8 mouse cellular contexts compared by ENCODE assay signal in genomic region chr10:80741634-80742179, GRCm38 (mm10). TPM values are rescaled to one million over a fixed set of nuclear protein-coding genes. Genes with fewer than 3 reads are reported as not detected.
A peak's percentile ranks its signal among the peaks of the same experiment; 100 is the strongest.
DNase-seq lines count a peak whose midpoint lies in the region; ATAC-seq and TF ChIP-seq lines count a peak whose summit lies in the region.

No protein-coding gene starts in this region.

- peak overlapping the region; percentile 89 for H3K9ac ChIP-seq in ES-E14 (ENCODE audit: insufficient read depth, low read depth, low read length, poor library complexity, severe bottlenecking)
- H3K9ac ChIP-seq in limb, embryonic 13.5 days: peak overlapping the region; percentile 97
- peak overlapping the region; percentile 96 for H3K9ac ChIP-seq in stomach, embryonic 14.5 days (replicated peaks; ENCODE audit: low read depth, low read length)

- H3K27ac ChIP-seq in ES-E14 (ENCODE audit: insufficient read depth, low read depth, low read length, poor library complexity, severe bottlenecking): peak overlapping the region; percentile 32; the same call in 1 of the 2 replicates
- H3K27ac ChIP-seq in limb, embryonic 13.5 days: peak overlapping the region; percentile 74; the same call in 1 of the 2 replicates
- peak overlapping the region; percentile 67 for H3K27ac ChIP-seq in stomach, embryonic 14.5 days (ENCODE audit: low read length)

- no peaks in the 10 kb centered on the region for H3K9me3 ChIP-seq in ES-E14 (ENCODE audit: control insufficient read depth, insufficient read depth, low read depth, low read length)
- H3K9me3 ChIP-seq in erythroblast, embryonic 14.5 days (ENCODE audit: control insufficient read depth, low read length): no peaks in the 10 kb centered on the region; the same call in 1 of the 2 replicates
- H3K9me3 ChIP-seq in limb, embryonic 13.5 days: no peaks in the 10 kb centered on the region
- H3K9me3 ChIP-seq in stomach, embryonic 14.5 days (ENCODE audit: control insufficient read depth, low read depth, low read length): no peaks in the 10 kb centered on the region

- in situ Hi-C loops in ES-E14 (cut with MboI; ENCODE audit: low sequenced_read_pairs in 2 of 2, unreplicated experiment in 2 of 2): no loop called here

- H3K4me2 ChIP-seq in limb, embryonic 13.5 days (replicated peaks): peak overlapping the region; percentile 99
- H3K4me2 ChIP-seq in stomach, embryonic 14.5 days (replicated peaks; ENCODE audit: low read depth, low read length): peak overlapping the region; percentile 99

- no peaks in the 10 kb centered on the region for H3K27me3 ChIP-seq in erythroblast, embryonic 14.5 days (ENCODE audit: control insufficient read depth)
- H3K27me3 ChIP-seq in limb, embryonic 13.5 days: no peaks in the 10 kb centered on the region
- no peaks in the 10 kb centered on the region for H3K27me3 ChIP-seq in stomach, embryonic 14.5 days (ENCODE audit: control insufficient read depth, insufficient read depth, low read length)

- DNase-seq in kidney, adult 9 months: peak; percentile 37
- DNase-seq in kidney, postnatal 4 days: no peak
- DNase-seq in ES-E14 (ENCODE audit: low read depth, low spot score): no peak
- DNase-seq in cerebellum, adult 9-11 months: no peak
- no peak for DNase-seq in left cerebral cortex, adult 8-10 months (ENCODE audit: low spot score in 2 of 2)

- peaks cover 4% of the 10 kb centered on the region; the same call in 1 of the 2 replicates for H3K36me3 ChIP-seq in ES-E14 (ENCODE audit: control insufficient read depth, insufficient read depth, low read length, poor library complexity, severe bottlenecking)
- H3K36me3 ChIP-seq in erythroblast, embryonic 14.5 days (ENCODE audit: control insufficient read depth): peaks cover 30% of the 10 kb centered on the region
- peaks cover 23% of the 10 kb centered on the region for H3K36me3 ChIP-seq in limb, embryonic 13.5 days
- H3K36me3 ChIP-seq in stomach, embryonic 14.5 days (ENCODE audit: control insufficient read depth, insufficient read depth, low read length): peaks cover 5% of the 10 kb centered on the region; the same call in 1 of the 2 replicates

- no peak for ATAC-seq in limb, embryonic 13.5 days (ENCODE audit: low FRiP score, low read depth)
- no peak for ATAC-seq in stomach, embryonic 14.5 days (ENCODE audit: insufficient number of reproducible peaks, insufficient read depth, low FRiP score, low read depth)

- 0% methylated on average over 42 of the region's 46 CpGs for WGBS in limb, embryonic 13.5 days
- WGBS in stomach, embryonic 14.5 days: under 1% methylated on average over 46 of the region's 46 CpGs

- H3K4me3 ChIP-seq in ES-E14 (ENCODE audit: insufficient read depth in 1 of 2, low read depth in 1 of 2, low read length in 2 of 2, poor library complexity in 1 of 2, severe bottlenecking in 1 of 2): peak overlapping the region; percentile 90 to 94
- H3K4me3 ChIP-seq in erythroblast, embryonic 14.5 days (replicated peaks): peak overlapping the region; percentile 79
- H3K4me3 ChIP-seq in limb, embryonic 13.5 days: peak overlapping the region; percentile 97
- peak overlapping the region; percentile 99 for H3K4me3 ChIP-seq in stomach, embryonic 14.5 days (ENCODE audit: low read depth, low read length)

- H3K4me1 ChIP-seq in ES-E14 (ENCODE audit: control insufficient read depth in 2 of 2, insufficient read depth in 2 of 2, low read length in 2 of 2, poor library complexity in 1 of 2): peaks cover 5 to 8% of the 10 kb centered on the region in 2 experiments; a peak in 3 of 4 replicates
- peaks cover 65% of the 10 kb centered on the region for H3K4me1 ChIP-seq in erythroblast, embryonic 14.5 days (ENCODE audit: control insufficient read depth)
- H3K4me1 ChIP-seq in limb, embryonic 13.5 days: peaks cover 30% of the 10 kb centered on the region
- H3K4me1 ChIP-seq in stomach, embryonic 14.5 days (ENCODE audit: control insufficient read depth, insufficient read depth, low read length): peaks cover 25% of the 10 kb centered on the region

TF ChIP-seq in ES-E14, 5 proteins besides CTCF, POLR2A, EP300 and RAD21:
- TF ChIP-seq ZNF384 (IDR thresholded peaks at IDR 0.05; ENCODE audit: low read depth, low read length): no peak
- TF ChIP-seq MAFK (IDR thresholded peaks at IDR 0.05; ENCODE audit: insufficient read depth, low read depth, low read length): no peak
- no peak for TF ChIP-seq HCFC1 (IDR thresholded peaks at IDR 0.05; ENCODE audit: borderline replicate concordance, insufficient read depth, low read length)
- no peak for TF ChIP-seq ZC3H11A (IDR thresholded peaks at IDR 0.05; ENCODE audit: borderline replicate concordance, low read depth, low read length)
- no peak for TF ChIP-seq CHD2 (IDR thresholded peaks at IDR 0.05; ENCODE audit: low read depth, low read length)

RNA-seq across cellular contexts. Expression of gene Ap3d1, which starts 0.4 kb away (rescaled TPM):
- 74.8 and 106 TPM in 2 replicates for total RNA-seq in ES-E14 (2012; rRNA removed)
- polyA plus RNA-seq in erythroblast, embryonic 14.5 days (2012): 2.5 and 2.6 TPM in 2 replicates
- polyA plus RNA-seq in limb, embryonic 13.5 days (2015; fragmentation: Nextera tagmentation; extraction: Ambion mirVana): 74.5 and 80.0 TPM in 2 replicates
- 81.7 and 85.8 TPM in 2 replicates for polyA plus RNA-seq in stomach, embryonic 14.5 days (2014; fragmentation: Nextera tagmentation; extraction: Ambion mirVana)
- 100 to 1,000 TPM; 126 to 147 (median 139) TPM for total RNA-seq in left cerebral cortex, adult 8-10 months (2022)

RNA-seq across cellular contexts. Expression of gene Dot1l, which starts 13.3 kb away (rescaled TPM):
- total RNA-seq in ES-E14 (2012; rRNA removed): 31.9 and 41.2 TPM in 2 replicates
- polyA plus RNA-seq in erythroblast, embryonic 14.5 days (2012): 8.8 and 9.8 TPM in 2 replicates
- polyA plus RNA-seq in limb, embryonic 13.5 days (2015; fragmentation: Nextera tagmentation; extraction: Ambion mirVana): 19.2 and 20.2 TPM in 2 replicates
- 24.5 and 25.8 TPM in 2 replicates for polyA plus RNA-seq in stomach, embryonic 14.5 days (2014; fragmentation: Nextera tagmentation; extraction: Ambion mirVana)
- 10 to 100 TPM; 39.0 to 53.1 (median 41.5) TPM for total RNA-seq in left cerebral cortex, adult 8-10 months (2022)

RNA-seq across cellular contexts. Expression of gene Izumo4, which starts 39.7 kb away (rescaled TPM):
- total RNA-seq in ES-E14 (2012; rRNA removed): 8.9 and 13.9 TPM in 2 replicates
- 1.2 and 3.9 TPM in 2 replicates for polyA plus RNA-seq in erythroblast, embryonic 14.5 days (2012)
- 24.2 and 25.6 TPM in 2 replicates for polyA plus RNA-seq in limb, embryonic 13.5 days (2015; fragmentation: Nextera tagmentation; extraction: Ambion mirVana)
- 16.7 and 18.4 TPM in 2 replicates for polyA plus RNA-seq in stomach, embryonic 14.5 days (2014; fragmentation: Nextera tagmentation; extraction: Ambion mirVana)
- total RNA-seq in left cerebral cortex, adult 8-10 months (2022): 10 to 100 TPM; 44.2 to 67.8 (median 57.0) TPM

RNA-seq across cellular contexts. Expression of gene Mob3a, which starts 39.9 kb away (rescaled TPM):
- 18.8 and 29.2 TPM in 2 replicates for total RNA-seq in ES-E14 (2012; rRNA removed)
- 1.8 and 2.1 TPM in 2 replicates for polyA plus RNA-seq in erythroblast, embryonic 14.5 days (2012)
- polyA plus RNA-seq in limb, embryonic 13.5 days (2015; fragmentation: Nextera tagmentation; extraction: Ambion mirVana): 55.3 and 55.7 TPM in 2 replicates
- polyA plus RNA-seq in stomach, embryonic 14.5 days (2014; fragmentation: Nextera tagmentation; extraction: Ambion mirVana): 47.9 and 51.1 TPM in 2 replicates
- 10 to 100 TPM; 12.0 to 17.6 (median 14.8) TPM for total RNA-seq in left cerebral cortex, adult 8-10 months (2022)

RNA-seq across cellular contexts. Expression of gene Sf3a2, which starts 56.3 kb away (rescaled TPM):
- 31.4 and 39.6 TPM in 2 replicates for total RNA-seq in ES-E14 (2012; rRNA removed)
- polyA plus RNA-seq in erythroblast, embryonic 14.5 days (2012): 68.4 and 69.3 TPM in 2 replicates
- 73.0 and 77.4 TPM in 2 replicates for polyA plus RNA-seq in limb, embryonic 13.5 days (2015; fragmentation: Nextera tagmentation; extraction: Ambion mirVana)
- polyA plus RNA-seq in stomach, embryonic 14.5 days (2014; fragmentation: Nextera tagmentation; extraction: Ambion mirVana): 77.7 and 81.8 TPM in 2 replicates
- 10 to 100 TPM; 35.5 to 53.7 (median 46.1) TPM for total RNA-seq in left cerebral cortex, adult 8-10 months (2022)

Comparison
In these comparisons a context has a peak if more than half of its experiments do, and no peak if none do; other contexts are left out.
1. RNA of gene Ap3d1, which starts 0.4 kb away (polyA plus RNA-seq): 81.7 to 85.8 TPM in stomach, embryonic 14.5 days and 74.5 to 80.0 TPM in limb, embryonic 13.5 days; 2.5 to 2.6 TPM in erythroblast, embryonic 14.5 days; every median in the first group is over 10 times any median in the second.
2. Peak in every context shown above with its lines, with median percentiles within 50 percentile points of each other: H3K27ac ChIP-seq, H3K4me3 ChIP-seq and H3K9ac ChIP-seq.